30 mouse cellular contexts compared by ENCODE assay signal in the genomic region with DNA sequence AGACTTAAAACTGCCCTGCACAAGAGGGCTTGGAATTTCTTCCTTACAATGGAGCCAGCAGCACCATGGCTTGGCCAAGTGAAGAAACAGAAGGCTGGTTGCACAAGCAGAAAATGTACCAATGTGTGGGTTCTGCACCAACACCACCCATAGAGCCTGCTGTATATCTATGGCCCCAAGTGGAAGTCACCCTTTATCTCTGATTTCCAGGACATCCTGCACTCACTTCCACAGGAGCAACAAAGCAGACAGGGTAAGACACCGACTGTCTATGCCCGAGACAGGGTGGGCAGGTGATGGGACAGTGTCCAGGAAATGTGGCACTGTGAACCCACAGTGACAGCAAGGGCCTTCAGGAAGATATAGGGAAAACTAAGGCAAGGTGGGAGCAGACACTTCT. TPM values are rescaled to one million over a fixed set of nuclear protein-coding genes. Genes with fewer than 3 reads are reported as not detected.
"Had no signal": no experiment of that assay in that cellular context is flagged by ENCODE, and none has a peak within 500 bp of the region (broad histone marks: within the 10 kb centered on the region; RNA-seq: fewer than 3 reads in every experiment).

No protein-coding gene starts in this region.

RNA-seq across cellular contexts. Expression of a gene that starts 44.5 kb away (rescaled TPM):
- total RNA-seq: common myeloid progenitor, adult 5-6 weeks; forebrain, postnatal 0 days; gastrocnemius, adult 18-20 months; gastrocnemius, adult 2 months; gastrocnemius, adult 8-10 months; gastrocnemius, postnatal 10 days; gastrocnemius, postnatal 14 days; gastrocnemius, postnatal 25 days; gastrocnemius, postnatal 36 days; gastrocnemius, postnatal 4 days; granulocyte monocyte progenitor cell, adult 5-6 weeks; heart, adult 18-20 months; heart, adult 2 months had no signal
- polyA plus RNA-seq: cerebellum, adult 2 months; cortical plate, adult 2 months; embryonic facial prominence, embryonic 10.5 days; embryonic facial prominence, embryonic 11.5 days; embryonic facial prominence, embryonic 12.5 days; embryonic facial prominence, embryonic 13.5 days; embryonic facial prominence, embryonic 14.5 days; embryonic facial prominence, embryonic 15.5 days; erythroblast, embryonic 14.5 days; forebrain, embryonic 10.5 days; forebrain, embryonic 12.5 days; forebrain, embryonic 13.5 days; forebrain, embryonic 14.5 days; forebrain, embryonic 15.5 days; forebrain, embryonic 16.5 days; forebrain, postnatal 0 days; frontal cortex, adult 2 months; gonadal fat pad, adult 2 months; heart, adult 2 months had no signal

RNA-seq across cellular contexts. Expression of a gene that starts 55.9 kb away (rescaled TPM):
- total RNA-seq: forebrain, postnatal 0 days had no signal
- polyA plus RNA-seq: embryonic facial prominence, embryonic 10.5 days; embryonic facial prominence, embryonic 11.5 days; embryonic facial prominence, embryonic 12.5 days; embryonic facial prominence, embryonic 13.5 days; embryonic facial prominence, embryonic 14.5 days; erythroblast, embryonic 14.5 days; forebrain, embryonic 10.5 days; forebrain, embryonic 12.5 days; forebrain, embryonic 13.5 days; forebrain, embryonic 14.5 days; forebrain, embryonic 15.5 days; forebrain, embryonic 16.5 days; forebrain, postnatal 0 days had no signal
